Comparison of ENCODE assay signal across 8 mouse cellular contexts in genomic region chr9:123530566-123531130, GRCm38 (mm10). TPM values are rescaled to one million over a fixed set of nuclear protein-coding genes. Genes with fewer than 3 reads are reported as not detected.
DNase-seq lines count a peak whose midpoint lies in the region; ATAC-seq and TF ChIP-seq lines count a peak whose summit lies in the region.

No protein-coding gene starts in this region.

- H3K4me1 ChIP-seq in heart, embryonic 10.5 days: peaks cover 7% of the 10 kb centered on the region; the same call in 1 of the 2 replicates
- H3K4me1 ChIP-seq in CH12.LX (ENCODE audit: control insufficient read depth in 1 of 2, insufficient read depth in 2 of 2): peaks cover 7 to 51% of the 10 kb centered on the region in 2 experiments
- peaks cover 15% of the 10 kb centered on the region for H3K4me1 ChIP-seq in forebrain, embryonic 14.5 days (ENCODE audit: control insufficient read depth, insufficient read depth, low read length)
- H3K4me1 ChIP-seq in liver, embryonic 14.5 days (replicated peaks; ENCODE audit: control insufficient read depth in 2 of 2, insufficient read depth in 2 of 2, low read length in 1 of 2): peaks cover 13 to 14% of the 10 kb centered on the region in 2 experiments

- in situ Hi-C loops in CH12.LX (cut with MboI; ENCODE audit: low pct_ligation_motif_present, low pct_unique_long_range_greater_than_20kb, low sequenced_read_pairs): no loop called here

- no peak for DNase-seq in heart, embryonic 10.5 days (ENCODE audit: low spot score)
- DNase-seq in heart, postnatal 36 days: no peak
- DNase-seq in CH12.LX (ENCODE audit: extremely low read depth): no peak
- peak; percentile 5 for DNase-seq in forebrain, embryonic 14.5 days (ENCODE audit: low spot score)
- DNase-seq in liver, embryonic 14.5 days (ENCODE audit: low read depth in 3 of 3, low spot score in 3 of 3): no peak
- no peak for DNase-seq in frontal cortex, postnatal 36 days (ENCODE audit: low spot score in 2 of 2)
- DNase-seq in urinary bladder, adult 18-20 months (ENCODE audit: low spot score in 2 of 2): no peak
- DNase-seq in spleen, postnatal 14 days (ENCODE audit: low spot score in 2 of 2): no peak

- intact Hi-C loops in heart, postnatal 36 days (cut with DNase I): no loop called here

- no peaks in the 10 kb centered on the region for H3K9me3 ChIP-seq in heart, embryonic 10.5 days
- H3K9me3 ChIP-seq in CH12.LX (replicated peaks; ENCODE audit: low read length): no peaks in the 10 kb centered on the region
- H3K9me3 ChIP-seq in forebrain, embryonic 14.5 days (replicated peaks; ENCODE audit: control insufficient read depth, low read length): no peaks in the 10 kb centered on the region
- H3K9me3 ChIP-seq in liver, embryonic 14.5 days (ENCODE audit: control insufficient read depth, low read length): no peaks in the 10 kb centered on the region

- H3K4me3 ChIP-seq in heart, embryonic 10.5 days: peak overlapping the region; percentile 97
- peak overlapping the region; percentile 72 to 95 (median 94) for H3K4me3 ChIP-seq in CH12.LX (replicated peaks in 1 of 3; ENCODE audit: low read depth in 2 of 3, low read length in 2 of 3, poor library complexity in 1 of 3)
- H3K4me3 ChIP-seq in forebrain, embryonic 14.5 days (ENCODE audit: low read depth, low read length): peak overlapping the region; percentile 96
- H3K4me3 ChIP-seq in liver, embryonic 14.5 days (ENCODE audit: insufficient read depth in 1 of 2, low read depth in 2 of 2, low read length in 2 of 2): peak overlapping the region; percentile 83 to 94

- no peak for TF ChIP-seq EP300 in CH12.LX (IDR thresholded peaks at IDR 0.05; ENCODE audit: low read length)
- no peak for TF ChIP-seq EP300 in liver, embryonic 14.5 days (IDR thresholded peaks at IDR 0.05; ENCODE audit: low read depth)

- no peak for TF ChIP-seq CTCF in CH12.LX (conservative IDR thresholded peaks at IDR 0.05 in 1 of 2, IDR thresholded peaks at IDR 0.05 in 1 of 2; ENCODE audit: low read depth in 2 of 2, low read length in 2 of 2)
- TF ChIP-seq CTCF in liver, embryonic 14.5 days (IDR thresholded peaks at IDR 0.05; ENCODE audit: low read depth): no peak

- dilution Hi-C loops in CH12.LX (cut with MboI; ENCODE audit: extremely low pct_ligation_motif_present, extremely low pct_unique_long_range_greater_than_20kb, low sequenced_read_pairs): no loop called here

- no peaks in the 10 kb centered on the region for H3K36me3 ChIP-seq in heart, embryonic 10.5 days
- peaks cover 0 to 3% of the 10 kb centered on the region in 2 experiments for H3K36me3 ChIP-seq in CH12.LX (replicated peaks in 1 of 2; ENCODE audit: control insufficient read depth in 1 of 2, insufficient read depth in 1 of 2, low read length in 1 of 2)
- no peaks in the 10 kb centered on the region for H3K36me3 ChIP-seq in forebrain, embryonic 14.5 days (ENCODE audit: control insufficient read depth, insufficient read depth, low read length)
- H3K36me3 ChIP-seq in liver, embryonic 14.5 days (replicated peaks; ENCODE audit: control insufficient read depth, insufficient read depth, low read depth): no peaks in the 10 kb centered on the region

- no peak for TF ChIP-seq POLR2A in CH12.LX (IDR thresholded peaks at IDR 0.05; ENCODE audit: low read depth, low read length)

- WGBS in heart, embryonic 10.5 days: 53% methylated on average over 11 of the region's 11 CpGs
- 24% methylated on average over 11 of the region's 11 CpGs for WGBS in forebrain, embryonic 14.5 days
- WGBS in liver, embryonic 14.5 days (ENCODE audit: insufficient replicate concordance): 41% methylated on average over 11 of the region's 11 CpGs

- peak overlapping the region; percentile 53 for H3K9ac ChIP-seq in CH12.LX (ENCODE audit: insufficient read depth, low read depth)
- H3K9ac ChIP-seq in forebrain, embryonic 14.5 days (ENCODE audit: low read length): peak overlapping the region; percentile 89
- peak overlapping the region; percentile 92 for H3K9ac ChIP-seq in liver, embryonic 14.5 days (replicated peaks)

- H3K4me2 ChIP-seq in CH12.LX (ENCODE audit: insufficient read depth, low read depth, poor library complexity, severe bottlenecking): peak overlapping the region; percentile 82
- peak overlapping the region; percentile 54 for H3K4me2 ChIP-seq in forebrain, embryonic 14.5 days (ENCODE audit: low read length)
- peak overlapping the region; percentile 93 for H3K4me2 ChIP-seq in liver, embryonic 14.5 days (ENCODE audit: low read depth)

- ATAC-seq in forebrain, embryonic 14.5 days: no peak
- no peak for ATAC-seq in liver, embryonic 14.5 days (ENCODE audit: insufficient read depth)

- H3K79me2 ChIP-seq in CH12.LX (replicated peaks; ENCODE audit: control insufficient read depth, extremely low read depth, insufficient read depth, poor library complexity, severe bottlenecking): peaks cover 42% of the 10 kb centered on the region

- TF ChIP-seq RAD21 in CH12.LX (IDR thresholded peaks at IDR 0.05; ENCODE audit: low read depth, low read length): no peak

- peak overlapping the region; percentile 95; the same call in 1 of the 2 replicates for H3K27ac ChIP-seq in heart, embryonic 10.5 days
- no peak overlapping the region for H3K27ac ChIP-seq in CH12.LX (ENCODE audit: insufficient read depth, low read depth)
- H3K27ac ChIP-seq in forebrain, embryonic 14.5 days (ENCODE audit: low read depth, low read length): 0 out of 2 replicates have a peak overlapping the region, but pooled peaks have one; percentile 93
- H3K27ac ChIP-seq in liver, embryonic 14.5 days: peak overlapping the region; percentile 50

- no peaks in the 10 kb centered on the region for H3K27me3 ChIP-seq in heart, embryonic 10.5 days (ENCODE audit: insufficient read depth, poor library complexity, severe bottlenecking)
- no peaks in the 10 kb centered on the region for H3K27me3 ChIP-seq in CH12.LX (replicated peaks)
- H3K27me3 ChIP-seq in forebrain, embryonic 14.5 days (replicated peaks; ENCODE audit: control insufficient read depth, insufficient read depth, low read length): no peaks in the 10 kb centered on the region
- no peaks in the 10 kb centered on the region for H3K27me3 ChIP-seq in liver, embryonic 14.5 days (ENCODE audit: control insufficient read depth, insufficient read depth, low read length)

TF ChIP-seq in CH12.LX, 34 proteins besides CTCF, POLR2A, EP300 and RAD21:
- TF ChIP-seq USF1 (IDR thresholded peaks at IDR 0.05; ENCODE audit: low read depth, low read length) (peak; percentile 14; the same call in 1 of the 2 replicates), TCF12 (IDR thresholded peaks at IDR 0.05; ENCODE audit: low read depth, low read length) (no peak), SIN3A (IDR thresholded peaks at IDR 0.05; ENCODE audit: low read length) (no peak), MEF2A (IDR thresholded peaks at IDR 0.05; ENCODE audit: borderline replicate concordance, low read depth, low read length) (no peak), USF2 (conservative IDR thresholded peaks at IDR 0.05; ENCODE audit: low read depth, low read length) (no peak), HCFC1 (IDR thresholded peaks at IDR 0.05; ENCODE audit: low read depth, low read length) (no peak), IRF4 (IDR thresholded peaks at IDR 0.05; ENCODE audit: low read depth, low read length) (no peak)
TF ChIP-seq in CH12.LX: peak in this region for 1.

RNA-seq across cellular contexts. Expression of gene Sacm1l, which starts 1.1 kb away (rescaled TPM):
- polyA plus RNA-seq in heart, embryonic 10.5 days (2016; fragmentation: Nextera tagmentation; extraction: Ambion mirVana): 42.6 and 48.6 TPM in 2 replicates
- 10 to 100 TPM; 32.2 to 32.9 TPM for total RNA-seq in heart, postnatal 36 days (2021)
- 29.5 and 31.1 TPM in 2 replicates for total RNA-seq in CH12.LX (2012; rRNA removed)
- 67.6 and 77.0 TPM in 2 replicates for total RNA-seq in CH12.LX (2014; rRNA removed)
- 37.4 and 38.2 TPM in 2 replicates for polyA plus RNA-seq in CH12.LX (2012; ENCODE audit: insufficient read length, low read depth)
- polyA plus RNA-seq in forebrain, embryonic 14.5 days (2014; fragmentation: Nextera tagmentation; extraction: Ambion mirVana): 46.3 and 56.2 TPM in 2 replicates
- polyA plus RNA-seq in liver, embryonic 14.5 days (2012; rRNA removed): 6.6 and 9.9 TPM in 2 replicates
- 25.8 and 28.7 TPM in 2 replicates for polyA plus RNA-seq in liver, embryonic 14.5 days (2014; fragmentation: Nextera tagmentation; extraction: Ambion mirVana)

RNA-seq across cellular contexts. Expression of gene Limd1, which starts 52.1 kb away (rescaled TPM):
- 39.0 and 39.2 TPM in 2 replicates for polyA plus RNA-seq in heart, embryonic 10.5 days (2016; fragmentation: Nextera tagmentation; extraction: Ambion mirVana)
- total RNA-seq in heart, postnatal 36 days (2021): 10 to 100 TPM; 43.2 to 43.3 TPM
- total RNA-seq in CH12.LX (2012; rRNA removed) (64.5 and 68.6 TPM in 2 replicates), CH12.LX (2014; rRNA removed) (52.6 and 52.7 TPM in 2 replicates)
- polyA plus RNA-seq in CH12.LX (2012; ENCODE audit: insufficient read length, low read depth): 54.6 and 60.5 TPM in 2 replicates
- 23.1 and 23.5 TPM in 2 replicates for polyA plus RNA-seq in forebrain, embryonic 14.5 days (2014; fragmentation: Nextera tagmentation; extraction: Ambion mirVana)
- 10.7 and 12.7 TPM in 2 replicates for polyA plus RNA-seq in liver, embryonic 14.5 days (2012; rRNA removed)
- polyA plus RNA-seq in liver, embryonic 14.5 days (2014; fragmentation: Nextera tagmentation; extraction: Ambion mirVana): 23.2 and 24.2 TPM in 2 replicates
